Mouse (Mus musculus): ENCODE measurements at regions not wholly inside any gene's neighbourhood (a gene's known extent, or its start where the extent isn't known, plus 50 kb on each side); places are given as distances from the start of the nearest gene placed in this dataset.

DNA sequence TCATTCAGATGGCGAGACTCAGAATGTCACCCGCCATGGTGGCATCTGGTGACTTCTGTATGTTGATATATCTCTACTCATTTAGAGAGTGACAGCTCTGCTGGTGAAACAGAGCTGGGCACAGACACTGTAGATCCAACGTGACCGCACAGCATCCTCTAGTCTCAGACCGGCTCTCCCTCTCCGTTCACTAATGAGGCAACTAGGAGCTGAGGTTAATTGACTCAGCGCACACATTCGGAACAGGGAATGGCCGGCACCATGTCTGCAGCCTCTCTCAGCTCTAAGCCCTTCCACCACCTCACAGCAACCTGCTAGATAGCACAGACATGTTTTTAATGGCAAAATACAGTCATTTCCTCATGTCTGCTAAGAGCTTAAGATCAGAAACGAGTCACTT lies 268.9 kb upstream of the Pabpc6 start:
- TF ChIP-seq CTCF (IDR thresholded peaks at IDR 0.05; ENCODE audit: low read depth) (no peak), EP300 (IDR thresholded peaks at IDR 0.05; ENCODE audit: low read depth) (no peak)
